Mouse (Mus musculus) kidney, embryonic 14.5 days (tissue): Measurements from ENCODE around the gene Cd33. TPM values are rescaled to one million over a fixed set of nuclear protein-coding genes. Genes with fewer than 3 reads are reported as not detected.

ENCODE experiments used
- ATAC-seq: fragments of 200-750 bp; cut with Nextera tagmentation; 2 replicates; pipeline ENCODE4 v1.8.0; 2017; ENCODE audit warnings: moderate number of reproducible peaks, mild to moderate bottlenecking, moderate TSS enrichment, moderate library complexity; ENCODE audit not compliant: low FRiP score, low TSS enrichment
- H3K27ac ChIP-seq: fragments of 300-500 bp; sonication (generic); 2 replicates; pipeline ENCODE4 v1.5.1; 2014; ENCODE audit warnings: low read depth, mild to moderate bottlenecking, low read length, moderate library complexity, mixed read lengths
- H3K27me3 ChIP-seq: fragments of 300-500 bp; sonication (generic); 2 replicates; pipeline ENCODE4 v1.6.1; 2014; ENCODE audit warnings: mild to moderate bottlenecking, low read length; ENCODE audit not compliant: control insufficient read depth, insufficient read depth
- H3K36me3 ChIP-seq: fragments of 300-500 bp; sonication (generic); 2 replicates; pipeline ENCODE4 v1.6.1; 2014; ENCODE audit warnings: low read length, mixed read lengths; ENCODE audit not compliant: control insufficient read depth, insufficient read depth
- H3K4me1 ChIP-seq: fragments of 300-500 bp; sonication (generic); 2 replicates; pipeline ENCODE4 v1.6.1; 2014; ENCODE audit warnings: low read length, mixed read lengths; ENCODE audit not compliant: control insufficient read depth, insufficient read depth
- H3K4me2 ChIP-seq: fragments of 300-500 bp; sonication (generic); replicated peaks from 2 replicates; pipeline ENCODE4 v1.6.1; 2014; ENCODE audit warnings: low read depth, mild to moderate bottlenecking, low read length
- H3K4me3 ChIP-seq: fragments of 300-500 bp; sonication (generic); 2 replicates; pipeline ENCODE4 v1.5.1; 2014; ENCODE audit warnings: mild to moderate bottlenecking, low read length
- H3K9ac ChIP-seq: fragments of 300-500 bp; sonication (generic); 2 replicates; pipeline ENCODE4 v1.6.1; 2014; ENCODE audit warnings: low read depth, mild to moderate bottlenecking, low read length, moderate library complexity
- H3K9me3 ChIP-seq: fragments of 300-500 bp; sonication (generic); 2 replicates; pipeline ENCODE4 v1.6.1; 2016; ENCODE audit warnings: low read length; ENCODE audit not compliant: control insufficient read depth
- WGBS: fragments of 180-500 bp; shearing (Covaris S2); extraction: QIAGEN DNeasy Blood & Tissue Kit; methylation state at CpG from one replicate; pipeline ENCODE4 v1.1.7; 2014; 5-methylcytosine and 5-hydroxymethylcytosine counted together
- polyA plus RNA-seq: library from polyadenylated mRNA; unstranded; fragments of >200 nt; fragmentation: Nextera tagmentation; extraction: Ambion mirVana; gene quantifications from 2 replicates; pipeline ENCODE4 v1.2.1, GENCODE M21; 2014

Gene Cd33
- polyA plus RNA-seq, 1 experiment from 2014 or later, result 0.85 TPM

DNA sequence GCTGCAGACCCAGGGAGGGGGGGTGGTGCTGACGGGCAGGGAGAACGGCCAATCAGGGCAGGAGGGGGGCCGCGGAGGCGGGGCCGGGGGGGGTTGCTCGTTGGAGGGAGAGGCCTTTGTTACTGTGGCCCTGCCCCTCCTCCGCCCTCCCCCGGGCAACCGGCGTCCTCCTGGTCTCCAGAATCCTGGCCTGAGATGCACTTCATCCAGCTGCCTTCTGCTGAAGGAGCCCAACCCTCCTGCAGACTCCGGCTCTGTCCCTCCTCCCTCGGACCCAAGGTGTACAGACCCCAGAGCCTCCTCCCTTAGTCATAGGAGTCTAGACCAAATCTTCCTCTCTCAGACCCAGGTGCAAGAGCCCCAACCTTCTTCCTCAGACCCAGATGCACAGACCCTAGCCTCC, 54.0 kb downstream of the Cd33 start:
- peaks cover 3% of the 10 kb centered on the region for H3K27me3 ChIP-seq
- no peak overlapping the region for H3K27ac ChIP-seq
- peak; percentile 89 for ATAC-seq

GRCm38 (mm10) chr7:43489631-43490125, 54.5 kb downstream of the Cd33 start, which contains the start of gene Iglon5:
Gene Iglon5 (minus strand): TSS chr7:43490075.
- Histone ChIP-seq H3K36me3 (no peaks in the 10 kb centered on the region), H3K4me2 (peak within 1 kb of the TSS; percentile 83), H3K27me3 (peaks cover 3% of the 10 kb centered on the region), H3K4me1 (no peaks in the 10 kb centered on the region), H3K4me3 (peak within 1 kb of the TSS; percentile 48), H3K9ac (peak within 1 kb of the TSS; percentile 60; the same call in 1 of the 2 replicates), H3K9me3 (no peaks in the 10 kb centered on the region), H3K27ac (no peak within 1 kb of the TSS)
- WGBS, result 2% methylated on average over 16 of the region's 41 CpGs
- peak; percentile 56 for ATAC-seq

More for the DNA sequence above, 54.0 kb downstream of the Cd33 start:
- Histone ChIP-seq H3K9me3 (no peaks in the 10 kb centered on the region), H3K36me3 (no peaks in the 10 kb centered on the region), H3K4me3 (peak overlapping the region; percentile 48), H3K4me1 (no peaks in the 10 kb centered on the region), H3K4me2 (peak overlapping the region; percentile 83), H3K9ac (peak overlapping the region; percentile 60; the same call in 1 of the 2 replicates)
- 2% methylated on average over 3 of the region's 13 CpGs for WGBS

DNA sequence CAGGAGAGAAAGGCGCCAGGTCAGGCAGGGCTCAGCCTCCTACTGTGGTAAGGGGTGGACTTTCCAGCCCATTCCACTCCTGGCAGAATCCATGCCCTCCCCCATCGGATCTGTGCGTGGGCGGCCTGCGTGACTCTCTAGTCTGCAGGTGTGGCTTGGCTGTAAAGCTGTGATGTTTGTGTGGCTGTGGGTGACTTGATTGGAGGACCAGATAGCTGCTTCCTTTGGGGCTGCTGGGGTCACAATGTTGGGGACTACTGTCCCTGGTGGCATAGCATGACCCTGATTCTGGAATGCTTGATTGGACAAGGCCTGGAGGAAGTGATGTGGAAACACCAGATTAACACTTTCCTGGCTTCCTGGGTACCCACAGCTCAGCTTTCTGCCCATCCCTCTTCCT, 55.6 kb downstream of the Cd33 start:
- ATAC-seq, result no peak
- Histone ChIP-seq H3K4me3 (no peak overlapping the region), H3K36me3 (no peaks in the 10 kb centered on the region), H3K4me1 (no peaks in the 10 kb centered on the region), H3K4me2 (no peak overlapping the region), H3K27ac (no peak overlapping the region), H3K9ac (no peak overlapping the region), H3K9me3 (no peaks in the 10 kb centered on the region), H3K27me3 (peaks cover 3% of the 10 kb centered on the region)
- WGBS, result 39% methylated on average over 5 of the region's 5 CpGs

- peaks cover 7% of the 10 kb centered on the region; the same call in 1 of the 2 replicates for H3K27me3 ChIP-seq
- no peak; the same call in 1 of the 2 replicates for ATAC-seq
Observed at GRCm38 (mm10) chr7:43483236-43483635, 61.0 kb downstream of the Cd33 start.

DNA sequence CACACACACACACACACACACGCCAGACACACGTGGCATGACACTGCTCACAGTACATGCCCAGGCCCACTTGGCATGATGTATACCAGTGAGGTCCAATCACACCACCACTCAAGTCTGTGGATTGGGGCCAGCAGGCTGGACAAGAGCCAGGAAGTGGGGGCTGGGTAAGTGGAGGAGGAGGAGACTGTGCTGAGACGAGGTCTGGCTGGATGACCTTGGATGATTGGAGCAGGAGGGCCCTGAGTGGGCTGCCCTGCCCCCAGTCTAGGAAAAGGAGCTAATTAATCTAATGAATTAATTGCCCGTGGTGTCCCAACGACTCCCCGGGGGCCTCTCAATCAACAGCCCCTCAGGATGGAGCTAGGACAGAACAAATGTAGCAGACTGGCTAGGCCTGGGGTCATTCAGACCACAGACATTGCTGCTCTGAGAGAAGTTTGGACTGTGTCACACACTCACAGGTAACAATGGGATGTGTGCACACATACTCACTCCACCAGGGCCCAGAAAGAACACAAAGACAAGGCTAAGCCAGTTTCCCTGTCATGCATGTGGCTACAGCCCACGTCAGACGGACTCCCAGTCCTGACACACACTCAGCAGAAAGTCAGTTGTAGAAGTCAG, 62.0 kb downstream of the Cd33 start:
- Histone ChIP-seq H3K4me2 (no peak overlapping the region), H3K27ac (no peak overlapping the region), H3K9ac (no peak overlapping the region), H3K9me3 (no peaks in the 10 kb centered on the region), H3K27me3 (peaks cover 16% of the 10 kb centered on the region; the same call in 1 of the 2 replicates), H3K36me3 (no peaks in the 10 kb centered on the region), H3K4me1 (0 out of 2 replicates have a peak, but pooled peaks cover 6% of the 10 kb centered on the region), H3K4me3 (no peak overlapping the region)
- 36% methylated on average over 8 of the region's 8 CpGs for WGBS
- ATAC-seq, result peak; percentile 80

More at GRCm38 (mm10) chr7:43483236-43483635, 61.0 kb downstream of the Cd33 start:
- H3K4me1 ChIP-seq, result 0 out of 2 replicates have a peak, but pooled peaks cover 6% of the 10 kb centered on the region
- H3K27ac ChIP-seq, result no peak overlapping the region
- H3K4me2 ChIP-seq, result no peak overlapping the region
- WGBS, result 6% methylated on average over 10 of the region's 10 CpGs
- no peak overlapping the region for H3K4me3 ChIP-seq
- no peaks in the 10 kb centered on the region for H3K9me3 ChIP-seq
- H3K9ac ChIP-seq, result no peak overlapping the region
- no peaks in the 10 kb centered on the region for H3K36me3 ChIP-seq

- no peak for ATAC-seq
- Histone ChIP-seq H3K27me3 (peaks cover 25% of the 10 kb centered on the region), H3K4me1 (0 out of 2 replicates have a peak, but pooled peaks cover 6% of the 10 kb centered on the region), H3K9ac (no peak overlapping the region), H3K9me3 (no peaks in the 10 kb centered on the region), H3K4me3 (no peak overlapping the region), H3K36me3 (no peaks in the 10 kb centered on the region), H3K4me2 (no peak overlapping the region), H3K27ac (no peak overlapping the region)
- WGBS, result 78% methylated on average over 3 of the region's 3 CpGs
Observed at GRCm38 (mm10) chr7:43481191-43481590, 63.0 kb downstream of the Cd33 start.

DNA sequence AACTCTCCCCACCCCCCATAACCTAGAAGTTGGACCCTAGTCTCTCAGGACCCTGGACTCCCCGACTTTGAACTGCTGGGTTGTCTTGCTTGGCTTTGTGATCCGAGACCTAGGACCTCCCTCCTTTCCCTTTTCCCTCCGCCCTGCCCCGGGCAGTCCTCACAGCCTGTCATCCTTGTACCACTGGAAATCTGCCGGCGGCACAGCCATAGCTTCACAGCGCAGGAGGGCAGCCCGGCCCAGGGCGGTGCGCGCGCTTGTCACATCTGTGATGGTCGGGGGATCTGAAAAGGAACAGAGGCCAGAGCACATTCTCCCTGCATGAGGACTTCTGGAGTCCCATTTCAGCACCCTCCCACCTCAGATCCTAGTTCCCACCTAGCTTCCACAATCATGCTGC, 67.9 kb downstream of the Cd33 start:
- 0 out of 2 replicates have a peak overlapping the region, but pooled peaks have one; percentile 13 for H3K4me2 ChIP-seq
- peaks cover 42% of the 10 kb centered on the region for H3K27me3 ChIP-seq
- no peaks in the 10 kb centered on the region for H3K4me1 ChIP-seq
- no peak overlapping the region; the same call in 1 of the 2 replicates for H3K4me3 ChIP-seq
- H3K27ac ChIP-seq, result no peak overlapping the region
- 5% methylated on average over 13 of the region's 13 CpGs for WGBS
- peak; percentile 32; the same call in 1 of the 2 replicates for ATAC-seq
- H3K36me3 ChIP-seq, result no peaks in the 10 kb centered on the region
- no peaks in the 10 kb centered on the region for H3K9me3 ChIP-seq
- H3K9ac ChIP-seq, result no peak overlapping the region

- Histone ChIP-seq H3K4me3 (no peak overlapping the region), H3K27ac (no peak overlapping the region), H3K4me1 (no peaks in the 10 kb centered on the region), H3K9ac (no peak overlapping the region), H3K9me3 (no peaks in the 10 kb centered on the region), H3K27me3 (peaks cover 42% of the 10 kb centered on the region), H3K36me3 (no peaks in the 10 kb centered on the region), H3K4me2 (no peak overlapping the region)
- 8% methylated on average over 23 of the region's 23 CpGs for WGBS
- no peak; the same call in 1 of the 2 replicates for ATAC-seq
Observed at GRCm38 (mm10) chr7:43475706-43476105, 68.5 kb downstream of the Cd33 start.
